Mouse (Mus musculus) hindbrain, postnatal 0 days (tissue): ENCODE data around the gene Ppp6c. TPM values are rescaled to one million over a fixed set of nuclear protein-coding genes. Genes with fewer than 3 reads are reported as not detected.

ENCODE experiments used
- ATAC-seq: fragments of 200-750 bp; cut with Nextera tagmentation; 2 replicates; pipeline ENCODE4 v1.8.0; 2017; ENCODE audit warnings: mild to moderate bottlenecking, moderate TSS enrichment, moderate library complexity
- DNase-seq: peaks from one replicate; pipeline ENCODE4 v3.0.0-alpha.2; 2015; ENCODE audit warnings: low spot score
- H3K27ac ChIP-seq: fragments of 300-500 bp; sonication (generic); 2 replicates; pipeline ENCODE4 v1.5.1; 2014; ENCODE audit warnings: mild to moderate bottlenecking
- H3K27me3 ChIP-seq: fragments of 300-500 bp; sonication (generic); 2 replicates; pipeline ENCODE4 v1.6.1; 2014; ENCODE audit warnings: low read length, mixed read lengths; ENCODE audit not compliant: insufficient read depth
- H3K36me3 ChIP-seq: fragments of 300-500 bp; sonication (generic); 2 replicates; pipeline ENCODE4 v1.6.1; 2014; ENCODE audit warnings: low read length, mixed read lengths; ENCODE audit not compliant: insufficient read depth
- H3K4me1 ChIP-seq: fragments of 300-500 bp; sonication (generic); 2 replicates; pipeline ENCODE4 v1.6.1; 2014; ENCODE audit warnings: antibody characterized with exemption, low read length, mixed read lengths; ENCODE audit not compliant: insufficient read depth
- H3K4me2 ChIP-seq: fragments of 300-500 bp; sonication (generic); 2 replicates; pipeline ENCODE4 v1.6.1; 2014; ENCODE audit warnings: low read depth, mild to moderate bottlenecking, low read length, moderate library complexity, mixed read lengths
- H3K4me3 ChIP-seq: fragments of 300-500 bp; sonication (generic); 2 replicates; pipeline ENCODE4 v1.5.1; 2014; ENCODE audit warnings: low read length
- H3K9ac ChIP-seq: fragments of 300-500 bp; sonication (generic); replicated peaks from 2 replicates; pipeline ENCODE4 v1.6.1; 2014; ENCODE audit warnings: mild to moderate bottlenecking, low read length, moderate library complexity, mixed read lengths
- H3K9me3 ChIP-seq: fragments of 300-500 bp; sonication (generic); 2 replicates; pipeline ENCODE4 v1.6.1; 2016; ENCODE audit warnings: low read length, mixed read lengths
- CTCF ChIP-seq: IDR thresholded peaks from 2 replicates; pipeline ENCODE4 v1.5.1; 2016; ENCODE audit warnings: antibody characterized with exemption, control low read depth, low read depth
- WGBS: fragments of 180-500 bp; shearing (Covaris S2); extraction: QIAGEN DNeasy Blood & Tissue Kit; methylation state at CpG from one replicate; pipeline ENCODE4 v1.1.7; 2014; 5-methylcytosine and 5-hydroxymethylcytosine counted together
- polyA plus RNA-seq: library from polyadenylated mRNA; unstranded; fragments of >200 nt; fragmentation: Nextera tagmentation; extraction: Ambion mirVana; gene quantifications from 2 replicates; pipeline ENCODE4 v1.2.1, GENCODE M21; 2015
- total RNA-seq: library from RNA; depleted of rRNA; stranded (reverse); fragments of >200 nt; gene quantifications from 2 replicates; pipeline ENCODE4 v1.2.3, GENCODE M21; 2014

Ppp6c gene
- total and polyA plus RNA-seq, 2 experiments from 2014 or later = 42.8 to 48.6 TPM

DNA sequence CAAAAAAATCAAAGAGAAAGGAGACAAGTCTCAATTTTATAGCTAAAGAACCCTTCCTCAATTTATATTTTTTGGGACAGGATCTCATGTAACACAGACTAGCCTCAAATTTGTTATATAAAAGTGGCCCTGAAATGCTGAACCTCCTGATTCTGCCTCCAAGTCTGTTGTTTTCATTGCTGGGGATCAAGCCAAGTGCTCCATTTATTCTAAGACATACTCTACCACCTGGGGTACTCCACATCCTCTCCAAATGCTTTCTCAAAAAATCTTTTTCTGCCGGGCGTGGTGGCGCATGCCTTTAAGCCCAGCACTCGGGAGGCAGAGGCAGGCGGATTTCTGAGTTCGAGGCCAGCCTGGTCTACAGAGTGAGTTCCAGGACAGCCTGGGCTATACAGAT is 6.2 kb downstream of the Ppp6c start:
- H3K27me3 ChIP-seq = no peaks in the 10 kb centered on the region
- no peak overlapping the region for H3K9ac ChIP-seq
- TF ChIP-seq CTCF = no peak
- H3K9me3 ChIP-seq = no peaks in the 10 kb centered on the region
- H3K27ac ChIP-seq = no peak overlapping the region
- 89% methylated on average over 6 of the region's 6 CpGs for WGBS
- no peak overlapping the region for H3K4me2 ChIP-seq
- no peaks in the 10 kb centered on the region for H3K36me3 ChIP-seq
- no peak overlapping the region for H3K4me3 ChIP-seq
- ATAC-seq (no peak), DNase-seq (no peak)
- peaks cover 6% of the 10 kb centered on the region; the same call in 1 of the 2 replicates for H3K4me1 ChIP-seq

GRCm38 (mm10) chr2:39219034-39219433 is 7.2 kb downstream of the Ppp6c start:
- no peak overlapping the region for H3K9ac ChIP-seq
- DNase-seq (no peak), ATAC-seq (no peak)
- H3K4me1 ChIP-seq = 0 out of 2 replicates have a peak, but pooled peaks cover 6% of the 10 kb centered on the region
- no peaks in the 10 kb centered on the region for H3K27me3 ChIP-seq
- H3K9me3 ChIP-seq = no peaks in the 10 kb centered on the region
- no peak for TF ChIP-seq CTCF
- WGBS = 90% methylated on average over 3 of the region's 3 CpGs
- H3K4me3 ChIP-seq = no peak overlapping the region
- H3K36me3 ChIP-seq = no peaks in the 10 kb centered on the region
- H3K27ac ChIP-seq = no peak overlapping the region
- no peak overlapping the region for H3K4me2 ChIP-seq

GRCm38 (mm10) chr2:39217150-39217549 is 9.1 kb downstream of the Ppp6c start:
- Histone ChIP-seq H3K36me3 (no peaks in the 10 kb centered on the region), H3K4me3 (no peak overlapping the region), H3K4me1 (no peaks in the 10 kb centered on the region), H3K9ac (no peak overlapping the region), H3K27ac (no peak overlapping the region), H3K27me3 (no peaks in the 10 kb centered on the region), H3K9me3 (no peaks in the 10 kb centered on the region), H3K4me2 (no peak overlapping the region)
- ATAC-seq (no peak), DNase-seq (no peak)
- TF ChIP-seq CTCF = no peak
- 92% methylated on average over 4 of the region's 4 CpGs for WGBS

DNA sequence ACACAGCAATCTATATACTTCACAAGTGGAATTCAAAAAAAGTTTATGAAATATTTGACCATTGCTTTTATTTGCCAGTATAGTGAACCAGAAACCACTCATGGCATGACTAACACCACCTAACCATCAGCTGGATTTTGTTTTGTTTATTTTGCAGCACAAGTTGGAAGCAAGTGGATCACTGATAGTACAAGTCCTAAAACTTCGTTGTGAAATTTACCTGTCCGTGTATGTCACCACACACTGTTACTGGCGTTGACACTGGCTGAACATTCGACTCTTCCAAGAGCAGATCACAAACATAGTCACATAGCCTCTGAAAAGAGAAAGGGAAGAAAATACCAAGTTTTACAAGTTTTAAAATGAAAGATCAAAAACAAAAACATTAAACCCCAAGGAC is 15.5 kb downstream of the Ppp6c start:
- Histone ChIP-seq H3K36me3 (no peaks in the 10 kb centered on the region), H3K9me3 (no peaks in the 10 kb centered on the region), H3K4me3 (no peak overlapping the region), H3K9ac (no peak overlapping the region), H3K4me1 (no peaks in the 10 kb centered on the region), H3K4me2 (no peak overlapping the region), H3K27ac (no peak overlapping the region), H3K27me3 (no peaks in the 10 kb centered on the region)
- DNase-seq = no peak
- no peak for TF ChIP-seq CTCF
- ATAC-seq = no peak
- 96% methylated on average over 4 of the region's 4 CpGs for WGBS

DNA sequence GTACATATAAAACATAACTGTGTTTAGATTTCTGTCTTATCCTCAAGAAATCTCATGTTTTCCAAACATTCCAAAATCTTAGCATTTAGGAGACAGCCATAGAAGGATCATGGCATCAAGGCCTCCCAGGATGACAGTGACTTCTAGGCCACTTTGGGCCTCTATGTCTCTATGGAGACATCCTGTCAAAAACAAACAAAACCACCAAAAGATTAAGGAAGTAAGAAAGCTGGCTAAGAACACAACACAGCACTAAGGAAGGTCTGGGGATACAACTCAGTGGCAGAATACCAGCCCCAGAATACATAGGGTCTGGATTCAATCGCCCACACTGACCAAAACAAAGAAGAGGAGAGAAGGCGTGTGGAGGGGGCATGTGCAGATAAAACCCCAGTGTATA is 22.9 kb downstream of the Ppp6c start:
- Histone ChIP-seq H3K4me2 (no peak overlapping the region), H3K9me3 (no peaks in the 10 kb centered on the region), H3K27me3 (no peaks in the 10 kb centered on the region), H3K4me3 (no peak overlapping the region), H3K4me1 (no peaks in the 10 kb centered on the region), H3K9ac (no peak overlapping the region), H3K36me3 (peaks cover 4% of the 10 kb centered on the region; the same call in 1 of the 2 replicates), H3K27ac (no peak overlapping the region)
- no peak for DNase-seq
- no peak for TF ChIP-seq CTCF
- WGBS = 93% methylated on average over 2 of the region's 2 CpGs
- no peak for ATAC-seq

GRCm38 (mm10) chr2:39194809-39195208 is 31.4 kb downstream of the Ppp6c start:
- 93% methylated on average over 2 of the region's 2 CpGs for WGBS
- Histone ChIP-seq H3K4me2 (no peak overlapping the region), H3K4me1 (no peaks in the 10 kb centered on the region), H3K9ac (no peak overlapping the region), H3K4me3 (no peak overlapping the region), H3K27ac (no peak overlapping the region), H3K27me3 (no peaks in the 10 kb centered on the region), H3K36me3 (peaks cover 4% of the 10 kb centered on the region; the same call in 1 of the 2 replicates), H3K9me3 (no peaks in the 10 kb centered on the region)
- TF ChIP-seq CTCF = no peak
- no peak for ATAC-seq
- DNase-seq = no peak

DNA sequence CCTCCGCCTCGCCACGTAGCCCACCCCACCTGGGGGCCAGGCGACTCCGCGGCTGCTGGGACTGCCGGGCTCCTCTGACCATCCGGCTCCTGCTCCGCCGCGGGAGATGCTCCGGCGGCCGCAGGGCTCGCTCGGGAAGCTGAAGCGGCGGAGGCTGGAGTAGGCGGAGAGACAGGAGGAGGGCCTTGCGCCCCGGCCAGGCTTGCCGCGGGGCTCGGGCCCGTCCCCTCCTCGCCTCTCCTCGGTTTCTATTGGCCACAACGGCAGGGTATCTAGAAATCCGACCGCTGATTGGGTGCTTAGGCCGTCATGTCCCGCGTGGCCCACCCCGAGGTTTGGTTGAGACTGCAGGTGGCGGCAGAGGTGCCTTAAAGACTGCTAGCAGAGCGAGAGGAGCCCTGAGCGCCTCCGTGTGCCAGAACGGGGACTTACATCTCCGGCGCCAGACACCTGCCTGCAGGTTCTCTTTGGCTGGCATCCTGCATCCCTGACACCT is 35.6 kb downstream of the Ppp6c start, which contains the start of gene Scai:
TSS of gene Scai (minus strand) at position 174 of the 496 bp plus-strand sequence.
- 1% methylated on average over 41 of the region's 41 CpGs for WGBS
- DNase-seq = peak; percentile 99
- Histone ChIP-seq H3K9ac (peak within 1 kb of the TSS; percentile 95), H3K4me2 (peak within 1 kb of the TSS; percentile 71), H3K36me3 (no peaks in the 10 kb centered on the region), H3K9me3 (no peaks in the 10 kb centered on the region), H3K4me1 (peaks cover 8% of the 10 kb centered on the region; the same call in 1 of the 2 replicates), H3K27me3 (no peaks in the 10 kb centered on the region), H3K27ac (peak within 1 kb of the TSS; percentile 97), H3K4me3 (peak within 1 kb of the TSS; percentile 97)
- peak; percentile 99 for ATAC-seq
- peak; percentile 94 for TF ChIP-seq CTCF
